Mouse (Mus musculus) left cerebral cortex, postnatal 10 days (tissue): ENCODE results near the gene Lrrc41. TPM values are rescaled to one million over a fixed set of nuclear protein-coding genes. Genes with fewer than 3 reads are reported as not detected.
A peak's percentile ranks its signal among the peaks of the same experiment; 100 is the strongest.

ENCODE experiments used
- DNase-seq, 2 experiments: peaks; one replicate each; pipeline ENCODE4 v3.0.0; 2021 to 2022; ENCODE audit warnings: low spot score in 2 of 2, mixed read lengths in 1 of 2; ENCODE audit errors: extremely low spot score in 1 of 2
- intact Hi-C: fragments of 180-260 bp; cut with DNase I; formaldehyde crosslinking; loops from one replicate; pipeline ENCODE4 v1.15.1; 2025
- total RNA-seq, 2 experiments: library from RNA; stranded (reverse); gene quantifications; 2 replicates each; pipeline ENCODE4 v1.2.3; 2021

Lrrc41 gene
- total RNA-seq = 10 to 100 TPM; 52.3 to 54.0 TPM

DNA sequence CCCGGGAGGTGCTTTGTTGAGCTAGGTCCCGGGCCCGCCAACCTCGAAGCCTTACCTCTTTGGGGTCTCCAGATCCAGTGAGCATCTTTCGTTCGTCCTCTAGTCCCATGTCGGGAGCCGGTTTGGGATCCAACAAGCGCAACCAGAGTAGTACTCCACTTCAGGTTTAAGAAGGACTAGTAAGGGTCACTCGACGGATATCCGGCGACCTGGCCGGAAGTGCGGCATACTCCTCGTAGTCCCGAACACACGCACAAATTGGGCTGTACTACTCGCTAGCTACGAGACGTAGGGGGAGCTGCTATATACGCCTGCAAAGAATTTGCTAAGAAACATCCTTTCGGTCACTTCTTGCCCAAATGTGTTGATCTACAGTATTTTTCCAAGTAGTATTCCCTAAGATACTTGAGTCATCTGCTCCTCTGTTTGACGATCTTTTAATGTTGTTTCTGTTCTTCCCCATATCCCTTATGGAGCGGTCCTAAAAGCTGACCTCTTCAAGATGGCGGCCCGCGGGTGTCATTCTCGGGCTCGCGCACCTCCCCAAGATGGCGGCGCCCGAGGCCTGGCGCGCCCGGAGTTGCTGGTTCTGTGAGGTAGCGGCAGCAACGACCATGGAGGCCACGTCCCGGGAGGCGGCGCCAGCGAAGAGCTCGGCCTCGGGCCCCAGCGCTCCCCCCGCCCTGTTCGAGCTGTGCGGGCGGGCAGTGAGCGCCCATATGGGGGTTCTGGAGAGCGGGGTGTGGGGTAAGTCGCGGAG, at the start of gene Lrrc41, which contains the start of gene Uqcrh:
TSS of gene Lrrc41 (plus strand) at position 409 of the 760 bp plus-strand sequence.
TSS of gene Uqcrh (minus strand) at position 211 of the 760 bp plus-strand sequence.
- peak; percentile 95 to 97 for DNase-seq
- intact Hi-C loops = no loop called here

DNA sequence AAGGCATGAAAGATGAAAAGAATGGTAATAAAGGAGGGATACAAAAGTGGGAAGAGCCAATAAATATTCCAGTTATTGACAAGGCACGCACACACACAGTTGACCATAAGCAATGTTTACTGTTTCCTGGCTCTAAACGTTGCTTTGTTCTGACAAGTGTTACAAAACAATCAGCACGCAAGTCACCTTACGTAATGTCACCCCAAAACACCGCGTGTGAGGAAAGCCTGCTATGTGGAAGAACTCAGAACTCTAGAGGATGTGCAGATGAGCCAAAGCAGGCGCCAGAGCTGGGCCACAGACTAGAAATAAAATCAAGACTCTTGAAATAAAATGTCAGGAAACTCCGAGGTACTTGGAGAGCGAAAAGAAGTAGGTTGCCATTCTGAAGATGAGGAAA, 42.2 kb upstream of the Lrrc41 start:
- intact Hi-C loops = no loop called here

DNA sequence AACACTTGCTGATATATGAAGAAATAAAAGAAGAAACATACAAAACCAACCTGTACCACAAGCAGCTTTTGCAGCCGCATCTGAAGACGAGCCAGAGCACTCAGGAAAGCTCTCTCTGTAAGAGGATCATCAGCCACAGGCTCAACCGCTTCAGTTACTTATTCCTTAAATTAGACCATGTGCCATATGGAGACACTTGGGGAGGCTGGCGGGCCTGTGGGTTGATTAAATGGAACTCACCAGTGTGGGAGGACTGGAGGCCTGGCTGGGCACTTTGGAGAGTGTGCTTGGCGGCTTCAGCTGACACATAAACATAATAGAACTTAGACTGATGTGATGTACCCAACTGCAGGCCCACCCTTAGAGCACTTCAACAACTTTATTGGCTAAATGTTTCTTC, 41.7 kb upstream of the Lrrc41 start:
- intact Hi-C loops = no loop called here
- DNase-seq = no peak

More for the DNA sequence above, 42.2 kb upstream of the Lrrc41 start:
- DNase-seq = no peak

DNA sequence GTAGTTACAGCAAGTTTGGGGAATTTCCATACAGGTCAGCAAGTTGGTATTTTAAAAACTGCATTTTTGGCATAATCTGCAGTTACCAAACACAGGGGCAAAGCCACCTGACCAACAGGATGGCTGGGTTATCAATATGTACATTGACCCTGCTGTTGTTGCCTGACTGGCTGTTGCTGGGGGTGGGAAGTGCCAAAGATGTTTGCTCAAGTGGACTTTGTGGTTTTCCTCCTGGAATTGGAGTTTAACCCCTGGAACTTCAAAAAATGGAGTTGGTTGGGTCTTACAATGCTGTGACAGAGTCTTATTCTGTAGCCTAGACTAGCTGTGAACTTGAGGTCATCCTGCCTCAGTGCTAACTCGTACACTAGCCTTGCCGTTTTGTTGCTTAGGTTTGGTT, 34.6 kb upstream of the Lrrc41 start:
- DNase-seq = no peak
- intact Hi-C loops = no loop called here

DNA sequence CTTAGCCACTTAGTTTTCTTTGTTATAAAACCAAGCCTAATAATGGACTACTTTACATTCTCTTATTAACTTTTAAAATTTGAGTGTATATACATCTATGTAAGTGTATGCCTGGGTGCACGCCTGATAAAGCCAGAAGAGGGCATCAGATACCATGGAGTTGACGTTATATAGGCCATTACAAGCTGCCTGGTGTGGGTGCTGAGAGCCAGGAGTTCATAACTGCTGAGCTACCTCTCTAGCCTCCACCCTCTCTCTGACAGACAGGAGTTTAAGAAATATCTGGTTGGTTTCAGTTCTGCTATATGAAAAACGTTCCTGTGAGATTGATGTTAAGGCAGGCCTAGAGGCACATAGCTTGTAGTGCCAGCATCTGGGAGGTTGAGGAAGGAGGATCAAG, 32.9 kb upstream of the Lrrc41 start:
- no peak for DNase-seq
- intact Hi-C loops = no loop called here

DNA sequence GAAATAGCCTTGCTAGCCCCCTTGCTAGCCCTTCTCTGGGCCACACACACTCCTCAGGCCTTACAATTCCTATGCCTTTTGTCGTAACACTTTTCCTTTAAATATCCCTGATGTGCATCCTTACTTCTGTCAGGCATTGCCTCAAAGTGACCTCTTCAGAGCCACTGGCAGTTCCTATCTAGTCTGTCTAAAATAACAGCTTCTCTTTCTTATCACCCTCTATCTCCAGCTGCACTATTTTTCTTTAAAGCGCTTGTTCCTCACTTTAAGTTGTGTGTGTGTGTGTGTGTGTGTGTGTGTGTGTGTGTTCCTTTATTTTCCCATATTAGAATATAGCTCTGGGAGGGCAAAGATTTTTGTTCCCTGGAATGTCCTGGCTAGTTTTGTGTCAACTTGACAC, 28.5 kb upstream of the Lrrc41 start:
- no peak for DNase-seq
- intact Hi-C loops = no loop called here

DNA sequence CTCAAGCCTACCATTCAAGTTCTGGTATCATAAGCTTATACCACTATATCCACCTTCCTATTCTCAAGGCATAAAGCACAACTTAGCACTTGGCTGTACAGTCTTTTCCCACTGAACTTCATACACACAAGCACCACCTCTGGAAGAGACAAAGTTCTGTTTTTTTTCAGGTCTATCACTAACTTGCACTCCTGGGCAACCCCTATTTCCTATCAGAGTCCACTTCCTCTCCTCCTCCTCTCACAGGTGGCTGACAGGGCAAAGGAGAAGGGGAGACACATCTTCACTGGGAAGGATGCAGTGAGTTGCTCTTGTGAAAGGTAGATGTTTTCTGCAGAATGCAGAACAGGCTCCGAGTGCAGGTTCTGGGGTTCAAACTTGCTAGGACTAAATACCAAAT, 27.4 kb upstream of the Lrrc41 start:
- intact Hi-C loops = no loop called here
- DNase-seq = no peak

DNA sequence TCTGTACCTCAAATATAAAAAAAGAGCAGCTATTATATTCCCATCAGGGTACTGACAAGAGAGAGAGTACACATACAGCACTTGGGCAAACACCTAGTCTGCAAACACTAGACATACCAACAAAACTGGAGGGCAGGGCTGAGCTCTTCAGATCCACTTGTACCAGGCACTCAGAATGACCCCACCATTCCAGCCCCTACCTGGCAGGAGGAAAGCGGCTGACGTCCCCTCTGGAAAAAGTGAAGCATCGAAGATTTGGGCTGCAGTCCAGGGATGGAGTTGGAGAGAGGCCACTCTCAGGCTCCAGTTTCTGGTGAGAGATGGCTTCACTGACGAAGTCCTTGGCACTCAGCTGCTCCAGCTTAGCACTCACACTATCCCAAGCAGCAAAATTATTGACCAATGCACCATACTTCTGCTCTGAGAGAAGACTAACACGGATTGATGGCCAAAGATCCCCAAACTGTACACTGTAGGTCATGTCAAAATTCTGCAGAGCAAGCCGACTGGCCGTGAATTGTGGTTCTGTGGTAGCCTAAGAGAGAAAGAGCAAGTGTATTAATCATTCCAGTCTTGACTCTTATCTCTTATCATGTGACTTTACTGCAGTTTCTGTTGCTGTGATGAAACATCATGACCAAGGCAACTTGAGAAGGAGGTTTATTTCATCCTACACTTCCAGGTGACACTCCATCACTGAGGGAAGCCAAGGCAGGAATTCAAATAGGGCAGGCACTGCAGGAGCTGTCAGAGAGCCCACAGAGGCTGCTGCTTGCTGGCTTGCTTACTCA, 26.7 kb upstream of the Lrrc41 start:
- DNase-seq = no peak
- intact Hi-C loops = no loop called here

DNA sequence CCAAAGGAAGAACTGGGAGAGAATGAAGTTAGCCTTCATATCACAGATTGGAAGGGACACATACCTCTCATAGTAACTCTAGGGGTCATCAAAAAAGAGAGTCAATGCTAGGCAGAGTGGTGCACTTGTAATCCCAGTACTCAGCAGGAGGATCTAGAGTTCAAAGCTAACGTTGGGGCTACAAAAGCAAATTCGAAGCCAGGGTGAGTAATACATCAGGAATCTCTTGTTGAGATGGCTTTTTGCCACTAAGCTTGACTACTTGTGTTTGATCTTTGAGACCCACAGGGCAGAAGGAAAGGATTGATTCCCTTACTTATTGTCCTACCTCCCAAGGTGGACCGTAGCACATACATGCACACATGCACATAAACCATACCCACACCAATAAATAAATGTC, 25.9 kb upstream of the Lrrc41 start:
- intact Hi-C loops = no loop called here

DNA sequence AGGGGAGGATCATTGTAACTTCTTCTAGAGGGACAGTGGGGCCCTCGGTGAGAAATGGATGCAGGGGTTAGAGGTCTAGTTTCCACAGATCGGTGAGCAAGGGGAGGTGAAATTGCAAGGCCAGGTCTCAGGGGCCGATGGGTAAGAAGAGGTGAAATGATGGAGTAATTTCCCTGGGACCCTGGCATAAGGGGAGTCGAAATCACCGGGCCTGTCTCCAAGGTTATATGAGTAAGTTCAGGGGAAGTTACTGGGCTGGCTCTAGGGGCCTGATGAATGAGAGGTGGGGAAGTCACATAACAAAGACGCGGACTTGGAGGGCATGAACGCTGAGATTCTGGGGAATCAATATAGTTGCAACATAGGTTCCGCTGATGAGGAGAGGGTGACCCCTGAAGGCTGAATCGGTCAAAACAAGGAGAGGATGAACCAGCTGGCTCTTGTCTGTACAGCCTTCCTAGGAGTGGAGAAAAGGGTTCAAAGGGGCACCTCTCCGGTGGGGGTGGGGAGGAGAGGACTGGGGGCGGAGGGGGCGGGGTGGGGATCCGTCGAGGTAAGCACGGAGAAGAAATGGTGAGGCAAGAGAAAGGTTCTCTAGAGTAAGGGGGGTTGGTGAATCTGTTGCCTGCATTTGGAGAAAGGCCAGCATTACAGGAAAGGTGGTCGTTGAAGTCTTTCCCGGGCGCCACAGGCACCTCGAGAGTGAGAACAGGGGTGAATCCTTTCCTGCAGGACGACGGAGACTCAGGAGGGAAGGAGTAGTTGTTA, 22.4 kb upstream of the Lrrc41 start:
- DNase-seq = peak in 1 of 2 experiments; percentile 32
- intact Hi-C loops = loop anchor here (10.0 kb wide), 1 partner anchor 148 kb away; no protein-coding TSS in a partner anchor

More for the DNA sequence above, 25.9 kb upstream of the Lrrc41 start:
- DNase-seq = no peak

DNA sequence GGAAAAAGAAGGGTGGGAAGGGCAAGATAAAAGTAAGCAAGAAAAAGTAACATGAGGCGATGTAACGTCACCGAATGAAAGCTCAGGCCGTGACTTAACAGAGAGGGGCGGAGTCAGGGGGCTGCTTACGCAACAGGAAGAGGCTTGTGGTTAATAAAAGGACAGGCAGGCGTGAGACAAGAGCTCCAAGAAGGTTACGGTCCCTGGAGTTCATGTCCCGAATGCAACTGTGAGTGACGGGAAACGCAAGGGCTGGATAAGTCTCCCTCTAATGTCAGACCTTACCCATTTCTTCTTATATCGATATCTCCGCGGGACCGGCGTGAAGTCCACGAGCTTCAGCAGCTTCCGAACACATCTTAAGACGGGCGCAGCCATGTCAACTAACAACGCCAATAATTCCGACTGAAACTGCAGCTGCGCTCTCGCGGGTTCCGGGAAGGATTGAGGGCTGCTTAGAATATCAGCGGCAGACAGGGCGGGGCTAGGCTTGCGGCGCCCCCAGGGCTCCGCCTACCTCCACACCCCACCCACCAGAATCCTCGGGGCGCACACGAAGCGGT, 21.6 kb upstream of the Lrrc41 start, which contains the start of gene Nsun4:
TSS of gene Nsun4 (minus strand) at position 478 of the 563 bp plus-strand sequence.
- DNase-seq = peak; percentile 83 to 93
- intact Hi-C loops = loop anchor here (10.0 kb wide), 1 partner anchor 149 kb away; no protein-coding TSS in a partner anchor

DNA sequence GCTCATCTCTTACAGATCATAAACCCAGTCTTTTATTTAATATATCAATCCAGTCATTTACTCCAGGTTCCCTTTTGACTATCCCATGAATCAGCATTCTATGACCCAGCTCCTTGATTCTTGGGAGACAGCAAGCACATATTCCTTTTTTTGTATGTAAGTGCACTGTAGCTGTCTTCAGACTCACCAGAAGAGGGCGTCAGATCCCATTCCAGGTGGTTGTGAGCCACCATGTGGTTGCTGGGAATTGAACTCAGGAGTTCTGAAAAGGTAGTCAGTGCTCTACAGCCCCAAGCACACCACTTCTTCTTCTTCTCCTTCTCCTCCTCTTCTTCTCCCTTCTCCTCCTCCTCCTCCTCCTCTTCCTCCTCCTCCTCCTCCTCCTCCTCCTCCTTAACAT, 17.5 kb upstream of the Lrrc41 start:
- intact Hi-C loops = loop anchor here (10.0 kb wide), 1 partner anchor 153 kb away; no protein-coding TSS in a partner anchor
- DNase-seq = no peak

DNA sequence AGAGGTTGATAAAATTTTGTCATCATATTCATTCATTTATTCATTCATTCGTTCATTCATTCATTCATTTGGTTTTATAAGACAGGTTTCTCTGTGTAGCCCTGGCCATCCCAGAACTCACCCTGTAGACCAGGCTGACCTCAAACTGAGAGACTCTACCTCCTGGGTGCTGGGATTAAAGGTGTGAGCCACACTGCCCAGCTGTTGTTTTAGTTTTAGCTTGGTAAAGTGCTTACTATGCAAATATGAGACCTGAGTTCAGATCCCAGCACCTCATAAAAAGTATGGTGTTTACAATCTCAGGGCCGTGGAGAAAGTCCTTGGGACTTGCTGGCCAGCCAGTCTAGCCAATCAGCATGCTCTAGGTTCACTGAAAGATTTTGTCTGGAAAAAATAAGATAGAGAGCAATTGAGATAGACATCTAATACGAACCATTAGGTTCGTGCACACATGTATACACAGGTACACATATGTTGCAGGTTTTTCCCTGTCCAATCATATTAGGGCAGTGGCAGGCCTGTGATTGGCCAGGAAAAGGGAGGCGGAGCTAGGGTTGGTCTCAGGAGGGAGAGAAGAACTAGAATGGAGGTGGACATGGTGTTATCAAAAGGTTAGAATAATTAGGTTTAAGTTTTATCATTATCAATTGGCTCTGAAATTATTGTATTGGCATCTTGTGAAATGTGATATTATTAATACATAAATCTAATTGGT, 15.9 kb upstream of the Lrrc41 start:
- no peak for DNase-seq
- intact Hi-C loops = loop anchor here (10.0 kb wide), 1 partner anchor 154 kb away; no protein-coding TSS in a partner anchor

DNA sequence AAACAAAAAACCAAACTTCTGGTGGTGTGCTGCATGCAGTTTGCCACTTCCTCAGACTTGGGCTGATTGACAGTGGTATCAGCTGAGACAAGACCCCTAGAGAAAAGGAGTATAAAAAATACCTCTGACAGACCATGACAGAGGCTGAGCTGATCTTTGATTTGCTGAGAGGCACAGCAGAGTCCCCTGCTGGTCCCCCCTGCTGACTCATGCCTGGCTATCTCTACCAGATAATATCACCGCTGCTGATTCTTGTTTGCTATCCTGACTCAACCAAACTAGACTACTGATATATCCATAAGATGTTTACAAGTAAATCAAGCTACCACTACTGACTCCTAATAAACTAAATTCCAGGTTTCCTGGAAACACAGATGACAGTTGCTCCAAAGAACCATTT, 11.2 kb upstream of the Lrrc41 start:
- intact Hi-C loops = no loop called here

DNA sequence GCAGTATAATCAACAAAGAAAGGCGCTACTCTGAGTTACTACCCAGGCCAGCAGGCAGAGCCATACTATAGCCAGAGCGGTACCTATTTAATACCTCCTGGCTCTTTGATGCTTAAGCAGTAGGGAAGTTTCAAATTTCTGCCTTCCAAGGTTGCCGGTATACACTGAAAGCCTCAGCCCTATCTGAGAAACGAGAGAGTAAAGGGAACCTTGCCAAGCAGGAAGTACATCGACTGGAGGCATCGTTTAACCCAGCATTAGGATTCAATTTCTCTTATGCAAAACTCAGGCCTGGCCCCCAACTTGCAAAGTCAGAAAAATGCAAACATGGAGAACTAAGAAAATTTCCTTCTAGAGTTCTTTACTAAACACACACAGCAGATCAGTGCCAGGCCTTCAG, 5.0 kb upstream of the Lrrc41 start:
- no peak for DNase-seq
- intact Hi-C loops = no loop called here

More for the DNA sequence above, 11.2 kb upstream of the Lrrc41 start:
- DNase-seq = no peak

DNA sequence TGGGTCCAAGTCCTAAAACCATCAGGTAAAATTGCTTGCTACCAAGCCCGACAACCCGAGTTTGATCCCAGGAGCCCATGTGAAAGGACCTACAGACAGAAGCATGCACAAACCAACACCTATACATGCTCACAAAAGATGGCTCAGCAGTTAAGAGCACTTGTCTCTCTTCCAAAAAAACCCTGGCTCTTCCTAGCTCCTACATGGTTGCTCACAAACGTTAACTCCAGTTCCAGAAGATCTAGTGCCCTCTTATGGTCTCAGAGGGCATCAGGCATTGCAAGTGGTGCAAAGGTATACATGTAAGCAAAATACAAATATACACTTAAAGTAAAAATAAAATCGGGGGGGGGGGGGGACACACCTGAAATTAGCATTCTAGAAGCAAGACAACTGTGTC, 1.9 kb upstream of the Lrrc41 start:
- DNase-seq = no peak
- intact Hi-C loops = no loop called here

DNA sequence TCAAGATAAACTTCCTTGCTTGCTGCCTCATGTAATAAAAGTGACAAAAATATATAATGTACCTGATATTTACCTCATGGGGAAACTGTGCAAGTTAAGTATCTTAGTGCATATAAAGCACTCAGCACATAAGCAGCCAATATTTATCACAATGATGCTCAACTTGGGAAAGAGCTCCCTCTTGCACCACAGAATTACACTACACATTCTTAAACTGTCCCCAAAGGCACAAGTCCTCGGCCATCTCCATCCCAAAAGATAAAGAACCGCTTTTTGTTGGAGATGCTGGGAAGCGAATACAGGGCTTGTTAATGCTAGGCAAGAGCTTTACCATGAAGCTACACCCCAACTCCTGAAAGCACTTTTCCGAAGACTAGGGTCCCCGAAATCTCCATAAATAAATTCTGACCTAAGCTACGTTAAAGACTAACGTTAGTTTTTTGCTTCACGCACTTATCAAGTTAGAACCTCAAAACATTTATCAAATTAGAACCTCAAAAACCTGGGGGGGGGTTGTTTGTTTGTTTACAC, 859 bp upstream of the Lrrc41 start:
- intact Hi-C loops = no loop called here
- no peak for DNase-seq
